Mouse (Mus musculus) embryo, embryonic 10.5 days (tissue): ENCODE measurements around the gene Adam15.

ENCODE experiments used
- DNase-seq: peaks from one replicate; pipeline ENCODE4 v3.0.0-alpha.2; 2015; ENCODE audit warnings: low spot score

The Adam15 gene

GRCm38 (mm10) chr3:89383651-89384255 is 34.0 kb upstream of the Adam15 start:
- DNase-seq = no peak

GRCm38 (mm10) chr3:89382950-89383349 is 33.2 kb upstream of the Adam15 start:
- no peak for DNase-seq

- no peak for DNase-seq
Measured at GRCm38 (mm10) chr3:89382033-89382882, 32.5 kb upstream of the Adam15 start.

- DNase-seq = no peak
Measured at GRCm38 (mm10) chr3:89381233-89381632, 31.4 kb upstream of the Adam15 start.

- DNase-seq = no peak
Measured at GRCm38 (mm10) chr3:89380711-89381110, 30.9 kb upstream of the Adam15 start.

- DNase-seq = no peak
Measured at GRCm38 (mm10) chr3:89380291-89380690, 30.5 kb upstream of the Adam15 start.

- no peak for DNase-seq
Measured at GRCm38 (mm10) chr3:89379388-89380131, 29.8 kb upstream of the Adam15 start.

- DNase-seq = peak; percentile 89
Measured at GRCm38 (mm10) chr3:89378394-89379067, 28.7 kb upstream of the Adam15 start.

- no peak for DNase-seq
Measured at GRCm38 (mm10) chr3:89377831-89378230, 28.0 kb upstream of the Adam15 start.

- no peak for DNase-seq
Measured at GRCm38 (mm10) chr3:89373581-89374231, 23.9 kb upstream of the Adam15 start.

- no peak for DNase-seq
Measured at GRCm38 (mm10) chr3:89367338-89367737, 17.5 kb upstream of the Adam15 start.

- no peak for DNase-seq
Measured at GRCm38 (mm10) chr3:89365486-89366414, 16.0 kb upstream of the Adam15 start.

- DNase-seq = no peak
Measured at GRCm38 (mm10) chr3:89365153-89365485, 15.3 kb upstream of the Adam15 start, which contains the start of gene Dcst1. Gene Dcst1, minus strand, starts transcription at chr3:89365253.

GRCm38 (mm10) chr3:89364631-89365030 is 14.8 kb upstream of the Adam15 start:
- no peak for DNase-seq

GRCm38 (mm10) chr3:89361675-89362074 is 11.9 kb upstream of the Adam15 start, which contains the start of gene Dcst2:
Gene Dcst2, plus strand, starts transcription at chr3:89361975.
- no peak for DNase-seq

GRCm38 (mm10) chr3:89360237-89360636 is 10.4 kb upstream of the Adam15 start:
- no peak for DNase-seq

- DNase-seq = no peak
Measured at GRCm38 (mm10) chr3:89359630-89360029, 9.8 kb upstream of the Adam15 start.

GRCm38 (mm10) chr3:89356029-89356428 is 6.2 kb upstream of the Adam15 start:
- DNase-seq = no peak

GRCm38 (mm10) chr3:89355512-89355902 is 5.7 kb upstream of the Adam15 start:
- no peak for DNase-seq

- DNase-seq = peak; percentile 91
Measured at GRCm38 (mm10) chr3:89354816-89355511, 5.2 kb upstream of the Adam15 start.
